Mouse (Mus musculus): ENCODE data around the gene Hnrnph1.

Hnrnph1 gene

DNA sequence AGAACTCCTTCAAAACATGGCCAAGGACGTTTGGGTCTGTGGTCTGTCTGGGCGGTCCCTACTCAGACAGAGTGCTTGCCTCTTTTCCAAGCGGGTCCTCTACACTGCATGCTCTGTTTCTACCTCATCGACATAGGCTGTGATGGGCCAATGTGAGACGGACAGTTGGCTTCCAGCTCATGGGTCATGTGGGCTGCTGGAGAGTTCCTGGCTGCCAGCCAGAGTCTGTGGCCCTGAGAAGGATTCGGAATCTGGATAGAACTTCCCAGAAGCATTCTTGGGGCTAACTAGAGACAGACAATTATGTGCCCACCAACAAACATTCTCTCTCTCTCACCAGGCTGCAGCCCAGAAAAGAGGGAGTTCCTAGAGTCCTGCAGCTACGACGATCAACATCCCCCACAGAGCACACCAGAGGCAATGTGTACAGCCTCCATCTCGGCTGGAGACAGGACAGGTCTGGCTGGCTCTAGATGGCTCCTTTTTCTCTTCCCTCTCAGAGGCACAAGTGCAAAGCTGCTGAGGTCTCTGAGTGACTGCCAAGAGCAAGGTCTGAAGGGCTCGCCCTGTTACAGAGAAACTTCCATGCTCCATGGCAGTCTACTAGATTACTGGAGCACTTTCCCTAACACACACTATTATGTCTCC lies 26.7 kb downstream of the Hnrnph1 start:
- DNase-seq (ENCODE audit: low read depth): no peak

DNA sequence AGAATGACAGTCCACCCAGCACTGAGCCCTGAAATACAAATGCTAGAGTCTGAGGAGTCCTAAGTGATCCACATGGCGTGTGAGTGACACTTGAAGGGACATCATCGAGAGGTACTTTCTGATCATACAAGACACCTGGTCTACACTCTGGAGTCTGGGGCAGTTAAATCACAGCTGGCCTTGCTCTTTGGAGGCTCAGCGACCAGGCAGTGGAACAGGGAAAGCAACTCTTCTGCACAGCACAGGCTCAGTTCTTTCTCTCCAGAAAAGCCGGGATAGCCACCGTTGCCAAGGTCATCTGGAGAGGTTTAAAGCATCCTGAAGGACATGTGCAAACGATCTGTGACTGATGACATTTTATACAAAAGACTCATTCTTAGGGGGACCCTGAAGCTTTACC lies 30.4 kb downstream of the Hnrnph1 start:
- DNase-seq (ENCODE audit: low read depth): no peak

DNA sequence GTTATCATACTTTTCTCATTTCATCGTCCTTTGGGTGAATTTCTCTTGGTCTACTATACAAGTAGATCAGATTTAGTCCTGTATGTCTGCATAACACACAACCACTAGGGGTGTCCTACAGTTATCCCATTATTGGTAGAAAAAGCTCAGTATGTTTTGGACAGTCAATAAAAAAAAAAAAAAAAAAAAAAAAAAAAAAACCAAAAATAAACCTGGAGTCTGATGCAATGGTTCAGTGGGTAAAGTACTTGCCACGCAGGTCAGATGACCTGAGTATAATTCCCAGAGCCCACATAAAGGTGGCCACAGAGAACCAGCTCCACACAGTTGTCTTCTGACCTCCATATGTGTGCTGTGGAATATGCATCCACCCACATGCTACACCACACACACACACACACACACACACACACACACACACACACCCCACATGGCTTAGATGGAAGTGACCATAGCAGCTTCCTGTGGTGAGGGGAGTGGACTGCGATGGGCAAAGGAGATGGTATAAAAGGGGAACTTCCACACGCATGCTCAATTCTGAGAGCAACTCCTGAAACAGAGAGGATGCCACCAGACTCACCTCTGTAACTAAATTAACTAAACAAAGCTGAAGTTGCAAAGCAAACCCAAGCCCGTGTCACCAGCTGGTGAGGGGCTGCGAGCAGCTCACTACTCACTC lies 38.9 kb downstream of the Hnrnph1 start:
- DNase-seq (ENCODE audit: low read depth): no peak

DNA sequence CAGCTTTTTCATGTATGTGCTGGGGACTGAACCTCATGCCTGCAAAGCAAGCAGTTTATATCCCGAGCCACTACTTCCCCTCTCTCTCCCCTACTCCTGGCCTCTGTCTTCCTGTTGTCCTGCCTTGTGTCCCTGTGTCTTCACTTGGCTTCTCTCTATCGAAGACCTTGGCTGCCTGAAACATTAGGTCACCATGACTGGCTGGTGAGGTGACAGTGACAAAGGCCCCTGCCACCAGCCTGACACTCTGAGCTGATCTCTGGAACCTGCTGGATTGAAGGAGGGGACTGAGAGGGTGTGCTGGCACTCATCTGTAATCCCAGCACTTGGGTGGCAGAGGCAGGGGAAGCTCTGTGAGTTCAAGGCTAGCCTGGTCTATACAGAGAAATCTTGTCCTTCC lies 41.1 kb downstream of the Hnrnph1 start:
- DNase-seq (ENCODE audit: low read depth): no peak

DNA sequence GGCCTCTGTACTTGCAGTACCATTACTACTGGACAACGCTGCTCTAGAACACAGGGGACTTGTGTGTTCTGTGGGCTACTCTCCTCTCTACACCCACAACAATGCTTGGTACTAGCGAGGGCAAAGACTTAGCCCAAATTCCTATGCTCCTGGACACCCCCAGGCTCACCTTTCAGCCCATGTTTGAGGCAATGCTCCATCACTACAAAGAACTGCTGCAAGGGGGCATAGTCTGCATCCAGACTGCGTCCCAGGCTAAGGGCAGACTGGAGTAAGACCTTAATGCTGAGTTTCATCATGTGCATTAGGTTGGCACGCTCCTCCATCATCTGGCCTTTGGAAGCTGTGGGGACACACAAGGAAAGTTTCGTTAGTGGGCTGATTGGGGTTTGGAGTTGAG lies 44.7 kb downstream of the Hnrnph1 start:
- no peak for DNase-seq (ENCODE audit: low read depth)

DNA sequence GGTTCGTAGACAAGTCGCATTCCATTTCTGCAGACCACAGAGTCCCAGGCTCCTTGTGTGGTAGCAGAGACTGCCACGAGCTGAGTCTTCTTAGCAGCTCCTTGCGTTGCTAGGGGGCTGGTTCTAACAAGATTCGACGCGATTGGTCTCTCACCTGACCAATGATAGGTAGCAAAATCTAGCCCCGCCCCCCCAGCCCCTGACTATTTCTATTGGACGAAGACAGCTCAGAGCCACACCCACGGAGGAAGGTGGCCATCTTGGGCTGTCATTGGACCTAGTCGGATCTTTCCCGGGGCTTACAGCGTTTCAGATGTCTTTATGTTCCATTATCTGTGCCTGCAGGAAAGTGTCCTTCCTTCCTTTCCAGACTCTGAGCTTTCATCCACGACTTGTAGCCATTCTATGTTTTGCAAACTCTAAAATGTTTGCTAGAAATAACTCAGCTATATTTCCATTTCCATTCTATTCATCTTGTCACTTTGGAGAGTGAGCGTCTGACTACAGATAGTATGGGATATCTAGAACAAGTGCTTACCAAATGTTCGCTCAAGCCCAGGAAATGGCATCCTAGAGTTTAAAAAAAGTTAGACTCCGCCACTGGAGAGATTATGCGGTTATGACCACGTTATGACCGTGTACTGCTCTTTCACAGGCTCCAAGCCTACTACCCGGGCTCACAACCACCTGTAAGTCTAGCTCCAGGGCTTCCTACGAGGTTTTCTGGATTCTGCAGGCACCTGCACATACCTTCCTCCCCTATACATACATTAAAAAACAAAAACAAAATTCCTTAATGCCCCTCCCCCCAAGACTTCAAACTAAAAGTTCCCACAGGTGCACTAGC lies 45.4 kb downstream of the Hnrnph1 start:
- peak; percentile 70 for DNase-seq (ENCODE audit: low read depth)

DNA sequence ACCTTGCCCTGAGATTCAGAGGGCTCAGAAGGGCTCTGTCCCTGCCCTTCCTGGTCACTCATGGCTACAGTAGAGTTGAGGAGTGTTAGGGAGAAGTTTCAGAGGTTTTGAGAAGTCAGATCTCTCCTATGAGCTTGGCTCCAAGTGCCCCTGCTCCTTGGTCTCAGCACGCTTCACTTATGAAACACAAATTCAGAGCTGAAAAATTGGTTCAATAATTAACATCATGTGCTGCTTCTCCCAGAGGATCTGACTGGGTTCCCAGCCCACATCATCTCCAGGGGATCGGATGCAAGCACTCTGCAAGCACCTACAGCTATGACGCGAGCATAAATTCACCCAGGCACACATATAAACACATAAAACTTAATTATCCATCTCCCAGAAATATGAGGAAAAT lies 49.3 kb downstream of the Hnrnph1 start:
- DNase-seq (ENCODE audit: low read depth): no peak

DNA sequence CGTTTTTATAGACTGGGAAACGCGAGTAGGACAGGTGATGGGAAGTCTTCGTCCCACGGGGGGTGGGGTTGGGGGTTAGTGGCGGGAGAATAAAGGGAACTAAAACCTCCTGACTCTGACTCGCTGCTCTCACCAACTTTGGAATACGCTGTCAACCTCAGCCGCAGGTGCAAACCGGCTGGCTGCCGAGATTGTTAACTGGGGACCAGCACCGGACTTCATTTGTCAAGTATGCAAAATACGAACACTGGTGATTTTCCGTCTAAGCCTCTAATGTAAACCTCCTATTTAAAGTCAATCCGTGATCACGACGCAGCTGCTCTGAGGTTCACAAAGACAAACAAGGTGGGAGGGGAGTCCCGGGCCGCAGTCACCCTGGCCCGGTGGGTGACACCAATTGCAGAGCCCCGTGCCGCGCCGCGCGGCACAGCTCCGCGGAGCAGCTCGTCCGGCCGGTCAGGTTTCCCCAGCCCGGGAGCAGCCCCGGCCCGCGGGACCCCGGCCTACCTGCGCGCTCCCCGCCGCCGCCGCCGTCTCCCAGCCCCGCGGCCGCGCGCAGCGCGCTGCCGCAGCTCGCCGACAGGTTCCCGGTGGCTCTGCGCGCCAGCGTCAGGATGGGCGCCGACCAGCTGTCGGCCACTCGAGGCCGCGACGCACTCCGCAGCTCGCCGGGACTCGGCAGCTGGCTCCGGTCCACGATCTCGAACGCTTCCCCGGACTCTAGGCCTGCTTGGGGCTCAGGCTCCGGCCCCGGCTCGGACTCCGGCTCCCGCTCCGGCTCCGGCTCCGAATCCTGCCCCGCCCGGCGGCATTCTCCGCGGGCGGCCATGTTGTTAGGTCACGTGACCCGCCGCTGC lies 53.7 kb downstream of the Hnrnph1 start, which contains the start of gene Rufy1:
TSS of gene Rufy1 (minus strand) at position 849 of the 857 bp plus-strand sequence.
- peak; percentile 90 for DNase-seq (ENCODE audit: low read depth)

DNA sequence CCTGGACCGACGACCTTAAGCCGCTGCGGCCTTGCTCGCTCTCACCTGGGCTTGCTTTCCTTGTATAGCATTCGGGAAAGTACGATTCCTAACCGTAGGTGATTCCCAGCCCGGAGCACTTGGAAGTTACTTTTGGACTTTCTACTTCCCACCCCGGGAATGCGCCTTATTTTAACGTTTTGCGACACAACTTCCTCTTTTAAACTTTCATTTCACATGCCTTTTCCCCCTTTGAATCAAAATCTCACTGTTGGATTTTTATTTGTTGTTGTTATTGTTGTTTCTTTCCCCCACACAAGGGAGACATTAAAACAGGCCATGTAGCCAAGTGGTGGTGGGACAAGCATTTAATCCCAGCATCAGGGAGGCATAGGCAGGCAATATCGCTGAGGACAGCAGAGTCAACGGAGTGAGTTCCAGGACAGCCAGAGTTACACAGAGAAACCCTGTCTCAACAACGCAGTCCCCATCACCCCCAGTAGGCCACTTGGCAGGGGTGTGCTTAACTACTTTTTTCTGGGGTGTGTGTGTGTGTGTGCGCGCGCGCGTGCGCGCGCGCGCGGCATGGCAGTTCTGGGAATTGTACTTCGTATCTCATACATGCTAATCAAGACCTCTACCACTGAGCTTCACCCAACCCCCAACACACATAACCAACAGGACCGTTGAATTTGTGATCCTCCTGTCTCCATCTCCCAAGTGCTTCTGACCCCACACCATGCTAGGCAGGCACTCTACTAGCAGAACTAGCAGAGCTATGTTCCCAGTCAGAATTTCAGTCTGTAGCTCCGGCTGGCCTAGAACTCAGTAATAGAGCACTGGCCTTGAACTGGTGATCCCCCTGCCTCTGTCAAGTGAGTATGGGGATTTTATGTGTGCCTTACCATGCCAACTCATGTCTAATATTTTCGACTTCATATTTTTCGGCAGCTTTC lies 54.6 kb downstream of the Hnrnph1 start:
- DNase-seq (ENCODE audit: low read depth): no peak

DNA sequence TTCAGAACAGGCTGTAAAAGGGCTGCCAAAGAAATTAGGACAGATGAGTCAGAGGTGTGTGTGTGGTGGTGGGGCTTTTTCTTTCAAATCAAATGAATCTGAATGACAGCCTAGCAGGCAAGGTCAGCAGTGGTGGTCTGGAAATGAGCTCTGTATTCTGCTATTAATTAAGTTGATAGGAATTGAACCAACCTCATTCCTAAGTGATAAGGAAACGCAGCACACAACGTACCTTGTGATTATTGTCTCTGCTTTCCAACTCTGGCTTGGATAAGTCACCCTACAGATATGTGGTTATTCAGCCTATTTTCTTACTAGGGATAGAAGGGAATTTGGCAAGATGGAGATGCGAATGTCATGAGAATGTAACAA lies 55.3 kb downstream of the Hnrnph1 start:
- no peak for DNase-seq (ENCODE audit: low read depth)

DNA sequence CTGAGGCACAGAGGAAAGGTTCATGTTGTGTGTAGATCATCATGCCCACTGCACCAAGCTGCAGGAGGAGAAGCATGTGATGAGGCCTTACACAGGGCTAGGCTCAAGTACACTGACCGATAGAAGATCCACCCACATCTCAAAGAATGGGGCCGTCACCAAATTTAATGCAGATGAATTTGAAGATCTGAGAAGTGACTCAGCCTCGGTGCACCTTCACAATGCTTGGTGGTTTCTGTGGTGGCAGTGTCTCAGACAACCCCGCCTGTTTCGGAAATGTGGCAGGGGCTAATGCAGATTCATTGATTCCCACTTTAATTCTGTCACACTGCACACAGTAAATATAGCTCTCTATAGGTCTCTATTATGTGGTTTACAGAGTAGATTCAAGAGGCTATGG lies 56.1 kb downstream of the Hnrnph1 start:
- DNase-seq (ENCODE audit: low read depth): peak; percentile 51

Measured in induced T-regulatory cell, adult 2 months (primary cell).